Mouse (Mus musculus): ENCODE data around the gene Gnai3. TPM values are rescaled to one million over a fixed set of nuclear protein-coding genes. Genes with fewer than 3 reads are reported as not detected.
A peak's percentile ranks its signal among the peaks of the same experiment; 100 is the strongest.

Gene Gnai3
- polyA plus RNA-seq, 1 experiment from 2014 or later: 154 TPM

DNA sequence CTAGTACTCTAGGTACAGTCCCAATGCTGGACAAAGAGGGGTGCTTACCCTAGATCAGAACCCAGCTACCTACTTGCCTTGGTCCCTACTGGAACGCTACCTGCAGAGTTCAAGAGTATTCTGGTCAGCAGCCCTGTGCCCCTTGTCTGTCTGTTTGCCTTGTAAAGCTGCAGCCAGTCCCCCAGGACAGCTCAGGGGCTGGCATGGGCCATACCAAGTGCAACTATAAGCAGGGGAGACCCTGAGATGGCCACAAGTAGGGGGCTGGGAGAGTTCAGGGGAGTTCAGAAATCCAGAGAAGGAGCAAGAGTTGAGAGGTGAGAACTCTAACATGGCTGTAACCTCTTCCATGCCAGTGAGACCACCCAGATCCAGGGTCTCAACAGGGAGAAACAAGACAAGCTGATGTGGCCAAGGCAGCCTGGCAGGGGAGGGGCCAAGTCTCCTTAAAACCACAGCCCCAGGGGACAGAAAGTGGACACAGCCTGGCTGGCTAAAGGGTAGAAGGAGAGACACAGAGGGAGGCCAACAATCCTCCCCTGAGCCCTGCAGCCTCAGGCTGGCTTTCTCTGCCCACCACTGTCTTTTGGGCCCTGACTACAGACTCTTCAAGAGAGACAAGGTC is 63.6 kb downstream of the Gnai3 start:
- Histone ChIP-seq H3K4me1 (ENCODE audit: control insufficient read depth, insufficient read depth, low read length) (peaks cover 30% of the 10 kb centered on the region), H3K9ac (replicated peaks; ENCODE audit: low read depth, low read length) (no peak overlapping the region), H3K27ac (ENCODE audit: low read length) (no peak overlapping the region), H3K27me3 (ENCODE audit: control insufficient read depth, insufficient read depth, low read length) (no peaks in the 10 kb centered on the region), H3K9me3 (ENCODE audit: control insufficient read depth, low read depth, low read length) (no peaks in the 10 kb centered on the region), H3K36me3 (ENCODE audit: control insufficient read depth, insufficient read depth, low read length) (peaks cover 21% of the 10 kb centered on the region), H3K4me3 (ENCODE audit: low read depth, low read length) (no peak overlapping the region), H3K4me2 (replicated peaks; ENCODE audit: low read depth, low read length) (no peak overlapping the region)
- ATAC-seq (ENCODE audit: insufficient number of reproducible peaks, insufficient read depth, low FRiP score, low read depth): no peak
- whole genome bisulfite sequencing: 67% methylated on average over 1 of the region's 1 CpGs

GRCm38 (mm10) chr3:108081681-108082080 is 64.3 kb downstream of the Gnai3 start:
- ATAC-seq (ENCODE audit: insufficient number of reproducible peaks, insufficient read depth, low FRiP score, low read depth): no peak
- H3K4me1 ChIP-seq (ENCODE audit: control insufficient read depth, insufficient read depth, low read length): peaks cover 27% of the 10 kb centered on the region
- H3K36me3 ChIP-seq (ENCODE audit: control insufficient read depth, insufficient read depth, low read length): peaks cover 22% of the 10 kb centered on the region
- H3K4me3 ChIP-seq (ENCODE audit: low read depth, low read length): no peak overlapping the region
- H3K9me3 ChIP-seq (ENCODE audit: control insufficient read depth, low read depth, low read length): no peaks in the 10 kb centered on the region
- 56% methylated on average over 4 of the region's 4 CpGs for WGBS
- no peaks in the 10 kb centered on the region for H3K27me3 ChIP-seq (ENCODE audit: control insufficient read depth, insufficient read depth, low read length)
- no peak overlapping the region for H3K9ac ChIP-seq (replicated peaks; ENCODE audit: low read depth, low read length)
- H3K4me2 ChIP-seq (replicated peaks; ENCODE audit: low read depth, low read length): no peak overlapping the region
- H3K27ac ChIP-seq (ENCODE audit: low read length): peak overlapping the region; percentile 10; the same call in 1 of the 2 replicates

GRCm38 (mm10) chr3:108076836-108077235 is 69.1 kb downstream of the Gnai3 start:
- 94% methylated on average over 9 of the region's 9 CpGs for WGBS
- H3K9me3 ChIP-seq (ENCODE audit: control insufficient read depth, low read depth, low read length): no peaks in the 10 kb centered on the region
- H3K27ac ChIP-seq (ENCODE audit: low read length): no peak overlapping the region
- ATAC-seq (ENCODE audit: insufficient number of reproducible peaks, insufficient read depth, low FRiP score, low read depth): no peak
- peaks cover 50% of the 10 kb centered on the region for H3K36me3 ChIP-seq (ENCODE audit: control insufficient read depth, insufficient read depth, low read length)
- H3K4me1 ChIP-seq (ENCODE audit: control insufficient read depth, insufficient read depth, low read length): no peaks in the 10 kb centered on the region; the same call in 1 of the 2 replicates
- no peak overlapping the region for H3K4me3 ChIP-seq (ENCODE audit: low read depth, low read length)
- H3K27me3 ChIP-seq (ENCODE audit: control insufficient read depth, insufficient read depth, low read length): no peaks in the 10 kb centered on the region
- H3K9ac ChIP-seq (replicated peaks; ENCODE audit: low read depth, low read length): no peak overlapping the region
- H3K4me2 ChIP-seq (replicated peaks; ENCODE audit: low read depth, low read length): no peak overlapping the region

DNA sequence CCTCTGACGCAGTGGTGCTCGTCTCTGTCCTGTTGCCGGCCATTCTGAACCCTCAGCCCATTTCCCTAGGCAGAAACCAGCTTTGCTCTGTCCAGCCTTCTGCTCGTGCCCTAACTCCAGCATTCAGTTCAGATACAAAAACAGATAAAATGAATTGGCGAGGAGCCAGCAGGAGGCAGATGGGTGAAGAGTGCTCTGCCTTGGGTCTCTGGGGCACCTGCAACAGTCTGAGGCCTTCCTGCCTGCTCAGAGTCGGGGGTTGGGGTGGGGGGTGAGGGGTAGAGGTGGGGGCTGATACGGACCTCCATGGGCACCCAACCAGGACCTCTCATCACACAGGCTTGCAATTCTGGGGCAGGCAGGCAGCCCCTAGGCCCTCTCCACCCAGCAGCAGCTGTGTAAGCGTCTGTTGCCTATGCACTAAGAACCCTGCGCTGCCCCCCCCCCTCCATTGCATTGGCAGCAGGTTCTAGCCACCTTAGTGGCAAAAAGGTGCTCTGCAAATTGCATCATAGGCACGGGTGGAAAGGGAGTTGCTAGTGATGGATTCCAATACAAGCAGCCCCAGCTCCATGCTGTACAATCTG is 72.9 kb downstream of the Gnai3 start:
- no peaks in the 10 kb centered on the region for H3K9me3 ChIP-seq (ENCODE audit: control insufficient read depth, low read depth, low read length)
- no peak overlapping the region for H3K4me3 ChIP-seq (ENCODE audit: low read depth, low read length)
- peaks cover 35% of the 10 kb centered on the region for H3K36me3 ChIP-seq (ENCODE audit: control insufficient read depth, insufficient read depth, low read length)
- H3K4me2 ChIP-seq (replicated peaks; ENCODE audit: low read depth, low read length): no peak overlapping the region
- H3K4me1 ChIP-seq (ENCODE audit: control insufficient read depth, insufficient read depth, low read length): no peaks in the 10 kb centered on the region
- no peak overlapping the region for H3K27ac ChIP-seq (ENCODE audit: low read length)
- H3K9ac ChIP-seq (replicated peaks; ENCODE audit: low read depth, low read length): no peak overlapping the region
- ATAC-seq (ENCODE audit: insufficient number of reproducible peaks, insufficient read depth, low FRiP score, low read depth): no peak
- 71% methylated on average over 10 of the region's 10 CpGs for WGBS
- H3K27me3 ChIP-seq (ENCODE audit: control insufficient read depth, insufficient read depth, low read length): no peaks in the 10 kb centered on the region

DNA sequence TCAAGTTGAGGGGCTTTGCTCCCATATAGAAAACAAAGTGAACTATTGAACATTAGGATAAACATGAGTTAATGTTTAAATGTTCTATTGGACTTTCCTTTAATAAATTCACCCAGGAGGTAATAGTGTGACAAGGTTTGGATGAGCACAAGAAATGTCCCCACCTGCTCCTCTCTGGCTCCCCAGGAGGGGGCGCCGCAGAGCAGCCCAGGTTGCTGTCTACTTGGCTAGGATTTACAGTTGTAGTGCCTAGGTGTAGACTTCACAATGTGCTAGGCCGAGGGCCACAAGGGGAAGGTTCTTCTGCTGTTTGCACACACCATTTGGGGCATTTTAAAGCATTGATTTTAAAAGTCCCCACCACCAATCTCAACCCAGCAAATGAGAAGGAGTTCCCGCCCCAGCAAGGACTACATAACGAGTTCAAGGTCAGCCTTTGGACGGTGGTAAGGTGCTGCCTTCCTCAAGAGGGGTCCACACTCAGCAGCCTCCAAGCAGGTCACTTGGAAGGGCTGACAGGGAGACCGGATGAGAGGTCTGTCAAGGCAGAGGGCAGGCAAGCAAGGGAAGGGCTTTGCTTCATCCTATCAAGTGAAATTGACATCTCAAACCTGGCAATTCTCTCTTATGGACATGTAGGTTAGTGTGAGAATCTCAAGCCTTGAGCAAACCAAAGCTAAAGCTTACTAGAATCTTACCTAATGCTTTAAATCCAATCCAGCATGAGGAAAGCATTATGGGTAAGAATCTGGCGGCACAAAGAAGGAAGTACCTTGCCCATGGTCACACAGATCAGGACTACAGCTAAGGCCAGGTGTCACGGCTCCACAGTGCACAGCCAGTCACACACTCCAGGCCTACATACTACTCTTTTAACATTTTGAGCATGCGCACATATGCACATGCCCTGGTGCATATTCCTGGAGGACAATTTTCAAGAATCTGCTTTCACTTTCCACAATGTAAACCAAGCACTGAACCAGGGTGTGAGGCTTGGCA is 75.4 kb downstream of the Gnai3 start:
- H3K27ac ChIP-seq (ENCODE audit: low read length): no peak overlapping the region

DNA sequence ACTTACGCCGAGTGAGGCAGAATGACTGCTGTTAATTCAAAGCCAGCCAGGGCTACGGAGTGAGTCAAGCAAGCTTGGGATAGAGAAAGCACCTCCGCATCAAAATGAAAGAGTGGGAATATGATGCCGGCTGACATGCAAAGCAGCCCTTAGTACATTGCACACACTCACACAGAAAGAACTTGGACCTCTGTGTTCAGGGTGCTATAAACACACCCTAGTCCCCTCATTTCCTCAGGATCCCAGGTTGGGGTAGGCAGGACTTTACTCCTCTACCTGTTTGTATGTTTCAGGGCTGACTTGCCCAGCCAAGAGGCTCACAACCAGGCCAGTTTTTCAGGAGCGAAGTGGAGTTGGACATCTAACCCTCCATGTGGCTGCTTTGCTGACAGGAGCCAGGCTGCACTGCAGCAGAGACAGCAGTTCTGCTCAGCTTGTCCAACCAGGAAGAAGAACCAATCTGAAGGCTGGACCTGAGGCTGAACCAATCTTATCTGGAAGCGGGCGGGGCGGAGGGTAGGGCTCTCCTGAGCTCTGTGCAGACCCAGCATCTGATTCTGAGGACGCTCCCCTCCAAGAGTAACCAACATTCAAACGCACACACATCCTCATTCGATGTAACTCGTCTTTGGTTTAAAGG is 76.6 kb downstream of the Gnai3 start:
- Histone ChIP-seq H3K36me3 (ENCODE audit: control insufficient read depth, insufficient read depth, low read length) (peaks cover 7% of the 10 kb centered on the region), H3K27ac (ENCODE audit: low read length) (no peak overlapping the region), H3K27me3 (ENCODE audit: control insufficient read depth, insufficient read depth, low read length) (no peaks in the 10 kb centered on the region), H3K4me1 (ENCODE audit: control insufficient read depth, insufficient read depth, low read length) (no peaks in the 10 kb centered on the region), H3K9ac (replicated peaks; ENCODE audit: low read depth, low read length) (no peak overlapping the region), H3K4me2 (replicated peaks; ENCODE audit: low read depth, low read length) (no peak overlapping the region), H3K9me3 (ENCODE audit: control insufficient read depth, low read depth, low read length) (no peaks in the 10 kb centered on the region), H3K4me3 (ENCODE audit: low read depth, low read length) (no peak overlapping the region)
- 0 out of 2 replicates have a peak, but pooled peaks have one; percentile 68 for ATAC-seq (ENCODE audit: insufficient number of reproducible peaks, insufficient read depth, low FRiP score, low read depth)
- WGBS: 53% methylated on average over 13 of the region's 13 CpGs

More for the DNA sequence above, 75.4 kb downstream of the Gnai3 start:
- ATAC-seq (ENCODE audit: insufficient number of reproducible peaks, insufficient read depth, low FRiP score, low read depth): no peak
- Histone ChIP-seq H3K4me1 (ENCODE audit: control insufficient read depth, insufficient read depth, low read length) (no peaks in the 10 kb centered on the region), H3K9ac (replicated peaks; ENCODE audit: low read depth, low read length) (no peak overlapping the region), H3K4me3 (ENCODE audit: low read depth, low read length) (no peak overlapping the region), H3K27me3 (ENCODE audit: control insufficient read depth, insufficient read depth, low read length) (no peaks in the 10 kb centered on the region), H3K36me3 (ENCODE audit: control insufficient read depth, insufficient read depth, low read length) (peaks cover 19% of the 10 kb centered on the region), H3K9me3 (ENCODE audit: control insufficient read depth, low read depth, low read length) (no peaks in the 10 kb centered on the region), H3K4me2 (replicated peaks; ENCODE audit: low read depth, low read length) (no peak overlapping the region)
- WGBS: 65% methylated on average over 10 of the region's 10 CpGs

DNA sequence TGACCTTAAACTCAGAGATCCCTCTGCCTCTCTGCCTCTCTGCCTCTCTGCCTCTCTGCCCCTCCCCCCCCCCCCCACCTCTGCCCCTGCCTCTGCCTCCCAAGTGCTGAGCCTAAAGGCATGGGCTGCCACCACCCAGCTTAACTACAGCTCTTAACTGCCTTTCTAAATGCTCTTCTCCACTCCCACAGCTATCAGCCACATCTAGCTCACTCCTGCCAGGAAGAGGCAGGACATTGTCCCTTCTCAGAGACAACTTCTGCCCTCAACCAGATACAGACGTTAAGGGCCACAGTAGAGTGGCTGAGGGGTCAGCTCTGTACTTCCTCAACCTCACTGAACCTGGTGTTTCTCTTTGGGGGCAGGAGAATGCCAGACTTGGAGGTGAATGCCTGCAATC is 77.1 kb downstream of the Gnai3 start:
- 21% methylated on average over 1 of the region's 1 CpGs for WGBS
- Histone ChIP-seq H3K4me1 (ENCODE audit: control insufficient read depth, insufficient read depth, low read length) (no peaks in the 10 kb centered on the region), H3K27ac (ENCODE audit: low read length) (no peak overlapping the region), H3K4me2 (replicated peaks; ENCODE audit: low read depth, low read length) (no peak overlapping the region), H3K27me3 (ENCODE audit: control insufficient read depth, insufficient read depth, low read length) (no peaks in the 10 kb centered on the region), H3K9me3 (ENCODE audit: control insufficient read depth, low read depth, low read length) (no peaks in the 10 kb centered on the region), H3K4me3 (ENCODE audit: low read depth, low read length) (no peak overlapping the region), H3K9ac (replicated peaks; ENCODE audit: low read depth, low read length) (no peak overlapping the region), H3K36me3 (ENCODE audit: control insufficient read depth, insufficient read depth, low read length) (peaks cover 5% of the 10 kb centered on the region; the same call in 1 of the 2 replicates)
- ATAC-seq (ENCODE audit: insufficient number of reproducible peaks, insufficient read depth, low FRiP score, low read depth): no peak

DNA sequence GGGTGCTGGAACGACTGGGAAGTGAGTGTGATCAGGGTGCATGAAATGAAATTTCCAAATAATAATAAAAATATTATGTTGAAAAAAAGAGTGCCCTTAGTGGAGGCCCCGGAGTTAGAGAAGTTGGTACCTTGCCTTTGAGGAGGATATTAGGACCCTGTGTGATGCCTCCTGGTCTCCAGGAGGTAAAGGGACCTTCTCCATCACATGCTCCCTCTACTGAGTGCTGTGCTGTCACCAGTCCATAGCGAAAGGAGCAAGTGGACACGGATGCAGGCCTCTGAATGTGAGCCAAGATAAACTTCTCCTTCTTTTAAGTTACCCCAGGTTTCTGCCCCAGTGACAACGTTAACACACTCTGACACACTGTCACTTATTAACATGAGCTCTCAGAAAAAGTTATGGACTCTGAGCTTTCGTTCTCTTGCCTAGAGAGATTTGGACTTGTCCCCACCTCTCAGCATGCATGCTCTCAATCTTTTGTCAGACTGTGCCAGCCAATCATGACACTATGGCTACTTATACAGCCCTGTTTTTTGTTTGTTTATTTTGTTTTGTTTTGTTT is 78.5 kb downstream of the Gnai3 start:
- Histone ChIP-seq H3K9me3 (ENCODE audit: control insufficient read depth, low read depth, low read length) (no peaks in the 10 kb centered on the region), H3K9ac (replicated peaks; ENCODE audit: low read depth, low read length) (no peak overlapping the region), H3K27ac (ENCODE audit: low read length) (no peak overlapping the region), H3K4me1 (ENCODE audit: control insufficient read depth, insufficient read depth, low read length) (no peaks in the 10 kb centered on the region), H3K4me2 (replicated peaks; ENCODE audit: low read depth, low read length) (no peak overlapping the region), H3K4me3 (ENCODE audit: low read depth, low read length) (no peak overlapping the region), H3K36me3 (ENCODE audit: control insufficient read depth, insufficient read depth, low read length) (peaks cover 5% of the 10 kb centered on the region; the same call in 1 of the 2 replicates), H3K27me3 (ENCODE audit: control insufficient read depth, insufficient read depth, low read length) (no peaks in the 10 kb centered on the region)
- no peak for ATAC-seq (ENCODE audit: insufficient number of reproducible peaks, insufficient read depth, low FRiP score, low read depth)
- 70% methylated on average over 6 of the region's 6 CpGs for WGBS
